Mouse (Mus musculus): Measurements from ENCODE around the gene Uggt2.

DNA sequence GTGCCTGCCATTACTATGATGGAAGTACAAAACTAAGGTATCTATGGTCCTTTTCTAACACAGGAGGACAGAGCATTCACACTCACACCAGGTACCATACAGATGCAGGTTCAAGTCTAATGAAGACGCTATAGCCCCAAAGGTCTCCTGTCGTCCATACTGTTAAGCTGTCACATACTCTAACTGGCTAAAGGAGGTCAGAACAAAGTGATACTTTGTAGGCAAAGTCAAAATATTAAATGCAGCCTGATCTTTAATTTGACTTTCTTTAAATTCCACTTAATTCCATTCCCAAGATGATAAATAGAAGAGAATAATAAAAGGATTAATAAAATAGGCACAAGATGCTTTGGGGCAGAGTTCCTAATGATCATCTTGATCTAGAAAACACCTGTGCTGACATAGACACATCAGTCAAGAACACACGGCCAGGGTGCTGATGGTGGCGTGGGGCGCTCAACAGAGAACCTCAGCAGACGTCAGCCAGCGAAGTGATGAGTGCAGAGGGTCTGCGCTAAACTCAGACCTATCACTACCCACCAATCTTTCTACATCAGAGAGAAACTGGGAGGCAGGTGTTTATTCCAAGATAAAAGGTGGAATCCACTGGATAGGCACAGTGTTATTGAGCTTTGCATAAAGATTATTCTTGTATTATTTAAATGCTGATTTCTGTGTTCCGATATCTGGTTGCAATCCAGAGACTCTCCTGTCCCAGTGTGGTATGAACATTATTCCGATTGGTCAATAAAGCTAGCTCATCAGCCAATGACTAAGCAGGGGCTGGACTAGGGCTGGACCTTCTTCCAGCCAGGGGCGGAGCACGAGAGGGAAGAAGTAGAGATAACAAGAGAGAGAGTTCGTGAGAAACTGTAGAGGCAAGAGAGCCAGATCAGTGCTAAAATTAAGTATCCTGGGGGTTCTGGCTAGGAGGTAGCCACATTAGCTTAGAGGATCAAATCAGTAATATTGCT, 111.4 kb downstream of the Uggt2 start:
- no peak for TF ChIP-seq POLR2A (IDR thresholded peaks at IDR 0.05; ENCODE audit: insufficient read length, low read depth)
- TF ChIP-seq MAX (IDR thresholded peaks at IDR 0.05; ENCODE audit: low read depth) = no peak
- no peak for TF ChIP-seq CEBPB (IDR thresholded peaks at IDR 0.05; ENCODE audit: insufficient read depth, poor library complexity, severe bottlenecking)
- TF ChIP-seq USF1 (IDR thresholded peaks at IDR 0.05; ENCODE audit: low read depth) = no peak
- no peak for TF ChIP-seq TCF12 (IDR thresholded peaks at IDR 0.05; ENCODE audit: insufficient read depth, poor library complexity, severe bottlenecking)
